Mouse (Mus musculus): ENCODE data around the gene Als2.

Als2 gene

GRCm38 (mm10) chr1:59236856-59237441 is at the start of gene Als2:
Als2 (minus strand) TSS chr1:59237231.
- DNase-seq (ENCODE audit: inconsistent age in 2 of 2, low spot score in 1 of 2): peak; percentile 98 to 100

- DNase-seq (ENCODE audit: inconsistent age in 2 of 2, low spot score in 1 of 2): peak in 1 of 2 experiments; percentile 50
Observed at GRCm38 (mm10) chr1:59286316-59286850, 49.4 kb upstream of the Als2 start.

GRCm38 (mm10) chr1:59285880-59286279 is 48.8 kb upstream of the Als2 start:
- DNase-seq (ENCODE audit: inconsistent age in 2 of 2, low spot score in 1 of 2): no peak

- DNase-seq (ENCODE audit: inconsistent age in 2 of 2, low spot score in 1 of 2): no peak
Observed at GRCm38 (mm10) chr1:59272189-59272588, 35.2 kb upstream of the Als2 start.

GRCm38 (mm10) chr1:59269951-59270689 is 33.1 kb upstream of the Als2 start:
- peak; percentile 20 to 65 for DNase-seq (ENCODE audit: inconsistent age in 2 of 2, low spot score in 1 of 2)

- no peak for DNase-seq (ENCODE audit: inconsistent age in 2 of 2, low spot score in 1 of 2)
Observed at GRCm38 (mm10) chr1:59269466-59269865, 32.4 kb upstream of the Als2 start.

GRCm38 (mm10) chr1:59268931-59269330 is 31.9 kb upstream of the Als2 start:
- no peak for DNase-seq (ENCODE audit: inconsistent age in 2 of 2, low spot score in 1 of 2)

- no peak for DNase-seq (ENCODE audit: inconsistent age in 2 of 2, low spot score in 1 of 2)
Observed at GRCm38 (mm10) chr1:59257736-59258135, 20.7 kb upstream of the Als2 start.

- DNase-seq (ENCODE audit: inconsistent age in 2 of 2, low spot score in 1 of 2): peak; percentile 66 to 83
Observed at GRCm38 (mm10) chr1:59256751-59257231, 19.8 kb upstream of the Als2 start, which contains the start of gene Cdk15. Cdk15 (plus strand) TSS chr1:59256906.

- peak in 1 of 2 experiments; percentile 43 for DNase-seq (ENCODE audit: inconsistent age in 2 of 2, low spot score in 1 of 2)
Observed at GRCm38 (mm10) chr1:59253301-59253909, 16.4 kb upstream of the Als2 start.

GRCm38 (mm10) chr1:59252762-59253161 is 15.7 kb upstream of the Als2 start:
- no peak for DNase-seq (ENCODE audit: inconsistent age in 2 of 2, low spot score in 1 of 2)

GRCm38 (mm10) chr1:59247602-59248001 is 10.6 kb upstream of the Als2 start:
- peak; percentile 45 to 79 for DNase-seq (ENCODE audit: inconsistent age in 2 of 2, low spot score in 1 of 2)

- no peak for DNase-seq (ENCODE audit: inconsistent age in 2 of 2, low spot score in 1 of 2)
Observed at GRCm38 (mm10) chr1:59243770-59244169, 6.7 kb upstream of the Als2 start.

- DNase-seq (ENCODE audit: inconsistent age in 2 of 2, low spot score in 1 of 2): peak; percentile 77 to 93
Observed at GRCm38 (mm10) chr1:59237614-59238211, 682 bp upstream of the Als2 start.

- DNase-seq (ENCODE audit: inconsistent age in 2 of 2, low spot score in 1 of 2): no peak
Observed at GRCm38 (mm10) chr1:59229187-59229586, 7.8 kb downstream of the Als2 start.

- no peak for DNase-seq (ENCODE audit: inconsistent age in 2 of 2, low spot score in 1 of 2)
Observed at GRCm38 (mm10) chr1:59228552-59228951, 8.5 kb downstream of the Als2 start.

- no peak for DNase-seq (ENCODE audit: inconsistent age in 2 of 2, low spot score in 1 of 2)
Observed at GRCm38 (mm10) chr1:59222101-59222825, 14.8 kb downstream of the Als2 start.

- no peak for DNase-seq (ENCODE audit: inconsistent age in 2 of 2, low spot score in 1 of 2)
Observed at GRCm38 (mm10) chr1:59221591-59221990, 15.4 kb downstream of the Als2 start.

- no peak for DNase-seq (ENCODE audit: inconsistent age in 2 of 2, low spot score in 1 of 2)
Observed at GRCm38 (mm10) chr1:59220371-59220770, 16.7 kb downstream of the Als2 start.

- no peak for DNase-seq (ENCODE audit: inconsistent age in 2 of 2, low spot score in 1 of 2)
Observed at GRCm38 (mm10) chr1:59215446-59215845, 21.6 kb downstream of the Als2 start.

GRCm38 (mm10) chr1:59212951-59213350 is 24.1 kb downstream of the Als2 start:
- no peak for DNase-seq (ENCODE audit: inconsistent age in 2 of 2, low spot score in 1 of 2)
